Mouse (Mus musculus) neural tube, embryonic 14.5 days (tissue): ENCODE measurements around the gene Cfap52. TPM values are rescaled to one million over a fixed set of nuclear protein-coding genes. Genes with fewer than 3 reads are reported as not detected.

ENCODE experiments used
- ATAC-seq: fragments of 200-750 bp; cut with Nextera tagmentation; 2 replicates; pipeline ENCODE4 v1.8.0; 2017; ENCODE audit warnings: low read depth, mild to moderate bottlenecking, moderate TSS enrichment, moderate library complexity
- H3K27ac ChIP-seq: fragments of 300-500 bp; sonication (generic); 2 replicates; pipeline ENCODE4 v1.5.1; 2014; ENCODE audit warnings: low read depth, mild to moderate bottlenecking, control low read depth, low read length, moderate library complexity, mixed read lengths
- H3K27me3 ChIP-seq: fragments of 300-500 bp; sonication (generic); 2 replicates; pipeline ENCODE4 v1.6.1; 2014; ENCODE audit warnings: low read length; ENCODE audit not compliant: control insufficient read depth, insufficient read depth
- H3K36me3 ChIP-seq: fragments of 300-500 bp; sonication (generic); 2 replicates; pipeline ENCODE4 v1.6.1; 2014; ENCODE audit warnings: low read length, mixed read lengths; ENCODE audit not compliant: control insufficient read depth, insufficient read depth
- H3K4me1 ChIP-seq: fragments of 300-500 bp; sonication (generic); 2 replicates; pipeline ENCODE4 v1.6.1; 2014; ENCODE audit warnings: low read length; ENCODE audit not compliant: control insufficient read depth, insufficient read depth
- H3K4me2 ChIP-seq: fragments of 300-500 bp; sonication (generic); 2 replicates; pipeline ENCODE4 v1.6.1; 2014; ENCODE audit warnings: mild to moderate bottlenecking, low read depth, low read length, control low read depth
- H3K4me3 ChIP-seq: fragments of 300-500 bp; sonication (generic); 2 replicates; pipeline ENCODE4 v1.5.1; 2014; ENCODE audit warnings: low read depth, low read length, control low read depth, mixed read lengths
- H3K9ac ChIP-seq: fragments of 300-500 bp; sonication (generic); replicated peaks from 2 replicates; pipeline ENCODE4 v1.6.1; 2014; ENCODE audit warnings: low read depth, mild to moderate bottlenecking, control low read depth, low read length, mixed read lengths
- H3K9me3 ChIP-seq: fragments of 300-500 bp; sonication (generic); 2 replicates; pipeline ENCODE4 v1.6.1; 2016; ENCODE audit warnings: low read length; ENCODE audit not compliant: control insufficient read depth
- WGBS: fragments of 180-500 bp; shearing (Covaris S2); extraction: QIAGEN DNeasy Blood & Tissue Kit; methylation state at CpG from one replicate; pipeline ENCODE4 v1.1.7; 2014; 5-methylcytosine and 5-hydroxymethylcytosine counted together
- polyA plus RNA-seq: library from polyadenylated mRNA; unstranded; fragments of >200 nt; fragmentation: Nextera tagmentation; extraction: Ambion mirVana; gene quantifications from 2 replicates; pipeline ENCODE4 v1.2.1, GENCODE M21; 2014

Cfap52 gene
- polyA plus RNA-seq, 1 experiment from 2014 or later = 3.3 TPM

DNA sequence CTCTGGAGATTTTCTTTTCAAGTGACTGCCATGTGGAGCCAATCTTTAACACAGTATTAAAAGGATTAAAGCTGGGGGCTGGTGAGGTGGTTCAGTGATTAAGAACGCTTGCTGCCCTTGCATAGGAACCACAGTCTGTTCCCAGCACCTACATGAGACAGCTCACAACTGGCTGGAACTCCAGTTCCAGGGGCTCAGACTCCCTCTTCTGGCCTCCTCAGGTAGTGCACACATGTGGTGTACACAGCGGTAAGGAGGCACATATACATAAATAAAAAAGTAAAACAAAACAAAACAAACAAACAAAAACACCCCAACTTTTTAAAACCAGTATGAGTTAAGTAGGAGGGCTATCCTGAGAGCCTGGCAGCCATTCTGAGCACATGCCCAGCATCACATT lies 79.5 kb downstream of the Cfap52 start:
- H3K36me3 ChIP-seq = no peaks in the 10 kb centered on the region
- H3K4me2 ChIP-seq = no peak overlapping the region
- H3K4me3 ChIP-seq = no peak overlapping the region
- no peaks in the 10 kb centered on the region for H3K27me3 ChIP-seq
- no peak overlapping the region for H3K27ac ChIP-seq
- no peak for ATAC-seq
- H3K9me3 ChIP-seq = no peaks in the 10 kb centered on the region
- no peak overlapping the region for H3K9ac ChIP-seq
- H3K4me1 ChIP-seq = no peaks in the 10 kb centered on the region
- 97% methylated on average over 2 of the region's 2 CpGs for WGBS

Other genes starting within 250 kb of the Cfap52 start
- gene Glp2r, start 194.5 kb downstream of the Cfap52 start, polyA plus RNA-seq = 0.05 TPM in 1 of 2 replicates, not detected in the other
- gene Gsg1l2, start 191.0 kb downstream of the Cfap52 start, polyA plus RNA-seq = 0.23 TPM in 1 of 2 replicates, not detected in the other
- 0.33 TPM in 1 of 2 replicates, not detected in the other for gene Dhrs7c, start 167.5 kb downstream of the Cfap52 start, polyA plus RNA-seq
- gene Usp43, start 43.5 kb downstream of the Cfap52 start, polyA plus RNA-seq = 0.53 and 0.72 TPM in 2 replicates
- 68.5 and 71.3 TPM in 2 replicates for gene Stx8, start 542 bp upstream of the Cfap52 start, polyA plus RNA-seq